Mouse (Mus musculus): ENCODE measurements around the gene Tspan5.

- TF ChIP-seq POLR2A (IDR thresholded peaks at IDR 0.05; ENCODE audit: insufficient read depth, low read length) (no peak), CTCF (IDR thresholded peaks at IDR 0.05; ENCODE audit: low read depth, low read length) (no peak)
Measured at GRCm38 (mm10) chr3:138881725-138882347, 139.8 kb downstream of the Tspan5 start.

Measured in ES-Bruce4 (cell line).